Mouse (Mus musculus): ENCODE measurements around the gene Ccdc97.

GRCm38 (mm10) chr7:25706578-25707170, 12.2 kb downstream of the Ccdc97 start:
- no peak for TF ChIP-seq CTCF (IDR thresholded peaks at IDR 0.05; ENCODE audit: extremely low read depth, insufficient read depth, low read length)
- TF ChIP-seq POLR2A (IDR thresholded peaks at IDR 0.05; ENCODE audit: extremely low read depth, insufficient read depth, low read length) = no peak
